Mouse (Mus musculus): ENCODE results near the gene 5830473C10Rik. TPM values are rescaled to one million over a fixed set of nuclear protein-coding genes. Genes with fewer than 3 reads are reported as not detected.

5830473C10Rik gene
- total RNA-seq, 2 experiments from 2014 or later: not detected

DNA sequence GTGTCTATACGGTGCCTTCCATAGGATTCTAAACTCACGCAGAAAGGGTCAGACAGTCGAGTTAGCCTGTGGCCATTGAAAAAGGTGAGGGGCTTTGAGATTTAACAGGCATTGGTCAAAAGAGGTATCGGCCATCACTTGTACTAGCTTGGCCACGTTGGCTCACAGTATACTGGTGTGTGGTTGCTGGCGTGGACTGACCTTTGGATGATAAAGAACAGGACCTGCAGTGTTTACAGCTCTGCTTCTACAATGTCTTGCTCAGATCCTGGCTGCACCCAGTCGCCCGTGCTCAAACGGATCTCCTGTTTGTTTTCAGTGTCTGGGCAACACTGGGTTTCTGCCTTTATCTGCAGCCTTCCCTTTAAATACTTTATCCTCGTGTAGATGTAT lies 80.3 kb downstream of the 5830473C10Rik start:
- no peak for ATAC-seq (replicated peaks; ENCODE audit: poor library complexity, severe bottlenecking)

- ATAC-seq (replicated peaks; ENCODE audit: poor library complexity, severe bottlenecking): no peak
These were observed 84.7 kb downstream of the 5830473C10Rik start for GRCm38 (mm10) chr5:90645579-90645978.

GRCm38 (mm10) chr5:90646398-90646797 lies 85.5 kb downstream of the 5830473C10Rik start:
- ATAC-seq (replicated peaks; ENCODE audit: poor library complexity, severe bottlenecking): no peak

Other genes starting within 250 kb of the 5830473C10Rik start
- gene Ankrd17, start 194.5 kb upstream of the 5830473C10Rik start, total RNA-seq (2014; fragmentation: Nextera tagmentation): 86.9 and 98.0 TPM in 2 replicates
- 74.9 and 82.4 TPM in 2 replicates for gene Ankrd17, start 194.5 kb upstream of the 5830473C10Rik start, total RNA-seq (2017)
- gene Gm9958, start 193.9 kb upstream of the 5830473C10Rik start, total RNA-seq (2014; fragmentation: Nextera tagmentation): 0.56 and 2.3 TPM in 2 replicates
- 1.5 and 1.9 TPM in 2 replicates for gene Gm9958, start 193.9 kb upstream of the 5830473C10Rik start, total RNA-seq (2017)
- not detected in 2 replicates for gene Alb, start 100.2 kb upstream of the 5830473C10Rik start, total RNA-seq (2014; fragmentation: Nextera tagmentation)
- gene Alb, start 100.2 kb upstream of the 5830473C10Rik start, total RNA-seq (2017): not detected in 2 replicates
- gene Afp, start 70.4 kb upstream of the 5830473C10Rik start, total RNA-seq (2014; fragmentation: Nextera tagmentation): 2.4 and 4.4 TPM in 2 replicates
- 2.2 and 2.9 TPM in 2 replicates for gene Afp, start 70.4 kb upstream of the 5830473C10Rik start, total RNA-seq (2017)
- not detected in 2 replicates for gene Afm, start 42.2 kb upstream of the 5830473C10Rik start, total RNA-seq (2014; fragmentation: Nextera tagmentation)
- gene Afm, start 42.2 kb upstream of the 5830473C10Rik start, total RNA-seq (2017): not detected in 2 replicates
- not detected in 2 replicates for gene Rassf6, start 79.5 kb downstream of the 5830473C10Rik start, total RNA-seq (2014; fragmentation: Nextera tagmentation)
- 0.36 TPM in 1 of 2 replicates, not detected in the other for gene Rassf6, start 79.5 kb downstream of the 5830473C10Rik start, total RNA-seq (2017)
- gene Cxcl5, start 198.3 kb downstream of the 5830473C10Rik start, total RNA-seq (2014; fragmentation: Nextera tagmentation): not detected in 2 replicates
- not detected in 2 replicates for gene Cxcl5, start 198.3 kb downstream of the 5830473C10Rik start, total RNA-seq (2017)
- gene Ppbp, start 207.4 kb downstream of the 5830473C10Rik start, total RNA-seq (2014; fragmentation: Nextera tagmentation): not detected in 2 replicates
- gene Ppbp, start 207.4 kb downstream of the 5830473C10Rik start, total RNA-seq (2017): not detected in 2 replicates
- gene Pf4, start 211.3 kb downstream of the 5830473C10Rik start, total RNA-seq (2014; fragmentation: Nextera tagmentation): 5.8 TPM in 1 of 2 replicates, not detected in the other
- gene Pf4, start 211.3 kb downstream of the 5830473C10Rik start, total RNA-seq (2017): 2.4 and 6.6 TPM in 2 replicates
- not detected in 2 replicates for gene Cxcl3, start 225.0 kb downstream of the 5830473C10Rik start, total RNA-seq (2014; fragmentation: Nextera tagmentation)
- gene Cxcl3, start 225.0 kb downstream of the 5830473C10Rik start, total RNA-seq (2017): 0.21 TPM in 1 of 2 replicates, not detected in the other
- gene Cxcl15, start 233.4 kb downstream of the 5830473C10Rik start, total RNA-seq (2014; fragmentation: Nextera tagmentation): not detected in 2 replicates
- not detected in 2 replicates for gene Cxcl15, start 233.4 kb downstream of the 5830473C10Rik start, total RNA-seq (2017)